Mouse (Mus musculus): ENCODE data around the gene Hck. TPM values are rescaled to one million over a fixed set of nuclear protein-coding genes. Genes with fewer than 3 reads are reported as not detected.

The Hck gene
- polyA plus RNA-seq, 2 experiments = 5.9 to 7.8 TPM

- Histone ChIP-seq H3K4me2 (ENCODE audit: low read depth) (no peak overlapping the region), H3K9me3 (ENCODE audit: control insufficient read depth, low read length) (no peaks in the 10 kb centered on the region), H3K27ac (no peak overlapping the region), H3K36me3 (replicated peaks; ENCODE audit: control insufficient read depth, insufficient read depth, low read depth) (no peaks in the 10 kb centered on the region), H3K4me1 (replicated peaks; ENCODE audit: control insufficient read depth in 2 of 2, insufficient read depth in 2 of 2, low read length in 1 of 2) (no peaks in the 10 kb centered on the region), H3K27me3 (ENCODE audit: control insufficient read depth, insufficient read depth, low read length) (no peaks in the 10 kb centered on the region; the same call in none of the 2 replicates), H3K9ac (replicated peaks) (no peak overlapping the region), H3K4me3 (ENCODE audit: insufficient read depth in 1 of 2, low read depth in 2 of 2, low read length in 2 of 2) (no peak overlapping the region)
- TF ChIP-seq EP300 (IDR thresholded peaks at IDR 0.05; ENCODE audit: low read depth) = no peak
- TF ChIP-seq CTCF (IDR thresholded peaks at IDR 0.05; ENCODE audit: low read depth) = no peak
- WGBS (ENCODE audit: insufficient replicate concordance) = 47% methylated on average over 4 of the region's 4 CpGs
- ATAC-seq (ENCODE audit: insufficient read depth) = no peak
- DNase-seq (ENCODE audit: low read depth in 3 of 3, low spot score in 3 of 3) = no peak
Observed at GRCm38 (mm10) chr2:153153033-153153450, 44.8 kb downstream of the Hck start.

GRCm38 (mm10) chr2:153157270-153157669 is 49.0 kb downstream of the Hck start:
- peaks cover 4 to 5% of the 10 kb centered on the region in 2 experiments for H3K4me1 ChIP-seq (replicated peaks; ENCODE audit: control insufficient read depth in 2 of 2, insufficient read depth in 2 of 2, low read length in 1 of 2)
- WGBS (ENCODE audit: insufficient replicate concordance) = 59% methylated on average over 1 of the region's 3 CpGs
- H3K4me3 ChIP-seq (ENCODE audit: insufficient read depth in 1 of 2, low read depth in 2 of 2, low read length in 2 of 2) = no peak overlapping the region
- TF ChIP-seq CTCF (IDR thresholded peaks at IDR 0.05; ENCODE audit: low read depth) = peak; percentile 61
- no peak for TF ChIP-seq EP300 (IDR thresholded peaks at IDR 0.05; ENCODE audit: low read depth)
- no peaks in the 10 kb centered on the region; the same call in 1 of the 2 replicates for H3K27me3 ChIP-seq (ENCODE audit: control insufficient read depth, insufficient read depth, low read length)
- H3K4me2 ChIP-seq (ENCODE audit: low read depth) = no peak overlapping the region
- no peak for DNase-seq (ENCODE audit: low read depth in 3 of 3, low spot score in 3 of 3)
- H3K27ac ChIP-seq = no peak overlapping the region
- ATAC-seq (ENCODE audit: insufficient read depth) = no peak
- H3K9ac ChIP-seq (replicated peaks) = no peak overlapping the region
- H3K9me3 ChIP-seq (ENCODE audit: control insufficient read depth, low read length) = no peaks in the 10 kb centered on the region
- H3K36me3 ChIP-seq (replicated peaks; ENCODE audit: control insufficient read depth, insufficient read depth, low read depth) = no peaks in the 10 kb centered on the region

GRCm38 (mm10) chr2:153160133-153160532 is 51.9 kb downstream of the Hck start:
- 62% methylated on average over 5 of the region's 5 CpGs for WGBS (ENCODE audit: insufficient replicate concordance)
- Histone ChIP-seq H3K9ac (replicated peaks) (no peak overlapping the region), H3K9me3 (ENCODE audit: control insufficient read depth, low read length) (no peaks in the 10 kb centered on the region), H3K27ac (no peak overlapping the region), H3K27me3 (ENCODE audit: control insufficient read depth, insufficient read depth, low read length) (no peaks in the 10 kb centered on the region), H3K4me3 (ENCODE audit: insufficient read depth in 1 of 2, low read depth in 2 of 2, low read length in 2 of 2) (no peak overlapping the region), H3K4me2 (ENCODE audit: low read depth) (no peak overlapping the region), H3K4me1 (replicated peaks; ENCODE audit: control insufficient read depth in 2 of 2, insufficient read depth in 2 of 2, low read length in 1 of 2) (peaks cover 5 to 9% of the 10 kb centered on the region in 2 experiments), H3K36me3 (replicated peaks; ENCODE audit: control insufficient read depth, insufficient read depth, low read depth) (no peaks in the 10 kb centered on the region; the same call in 1 of the 2 replicates)
- ATAC-seq (ENCODE audit: insufficient read depth) (no peak), DNase-seq (ENCODE audit: low read depth in 3 of 3, low spot score in 3 of 3) (no peak)
- no peak for TF ChIP-seq CTCF (IDR thresholded peaks at IDR 0.05; ENCODE audit: low read depth)
- no peak for TF ChIP-seq EP300 (IDR thresholded peaks at IDR 0.05; ENCODE audit: low read depth)

- DNase-seq (ENCODE audit: low read depth in 3 of 3, low spot score in 3 of 3) (peak; percentile 78 to 84 (median 80)), ATAC-seq (ENCODE audit: insufficient read depth) (peak; percentile 87)
- 8% methylated on average over 34 of the region's 34 CpGs for WGBS (ENCODE audit: insufficient replicate concordance)
- Histone ChIP-seq H3K36me3 (replicated peaks; ENCODE audit: control insufficient read depth, insufficient read depth, low read depth) (no peaks in the 10 kb centered on the region; the same call in 1 of the 2 replicates), H3K4me2 (ENCODE audit: low read depth) (peak within 1 kb of the TSS; percentile 90), H3K9me3 (ENCODE audit: control insufficient read depth, low read length) (no peaks in the 10 kb centered on the region), H3K4me3 (ENCODE audit: insufficient read depth in 1 of 2, low read depth in 2 of 2, low read length in 2 of 2) (peak within 1 kb of the TSS; percentile 91 to 97), H3K27ac (peak within 1 kb of the TSS; percentile 63), H3K4me1 (replicated peaks; ENCODE audit: control insufficient read depth in 2 of 2, insufficient read depth in 2 of 2, low read length in 1 of 2) (peaks cover 5 to 9% of the 10 kb centered on the region in 2 experiments), H3K27me3 (ENCODE audit: control insufficient read depth, insufficient read depth, low read length) (no peaks in the 10 kb centered on the region), H3K9ac (replicated peaks) (peak within 1 kb of the TSS; percentile 91)
- TF ChIP-seq CTCF (IDR thresholded peaks at IDR 0.05; ENCODE audit: low read depth) (no peak), EP300 (IDR thresholded peaks at IDR 0.05; ENCODE audit: low read depth) (no peak)
Observed at GRCm38 (mm10) chr2:153160844-153161683, 52.8 kb downstream of the Hck start, which contains the start of gene Tm9sf4. Tm9sf4 (plus strand) TSS chr2:153161303.

GRCm38 (mm10) chr2:153161684-153162080 is 53.4 kb downstream of the Hck start:
- H3K27ac ChIP-seq = peak overlapping the region; percentile 63
- H3K9ac ChIP-seq (replicated peaks) = peak overlapping the region; percentile 91
- no peaks in the 10 kb centered on the region for H3K27me3 ChIP-seq (ENCODE audit: control insufficient read depth, insufficient read depth, low read length)
- peak overlapping the region; percentile 90 for H3K4me2 ChIP-seq (ENCODE audit: low read depth)
- H3K9me3 ChIP-seq (ENCODE audit: control insufficient read depth, low read length) = no peaks in the 10 kb centered on the region
- H3K4me3 ChIP-seq (ENCODE audit: insufficient read depth in 1 of 2, low read depth in 2 of 2, low read length in 2 of 2) = peak overlapping the region; percentile 91 to 97
- peaks cover 5 to 9% of the 10 kb centered on the region in 2 experiments for H3K4me1 ChIP-seq (replicated peaks; ENCODE audit: control insufficient read depth in 2 of 2, insufficient read depth in 2 of 2, low read length in 1 of 2)
- DNase-seq (ENCODE audit: low read depth in 3 of 3, low spot score in 3 of 3) (no peak), ATAC-seq (ENCODE audit: insufficient read depth) (peak; percentile 66; the same call in 1 of the 2 replicates)
- no peaks in the 10 kb centered on the region; the same call in 1 of the 2 replicates for H3K36me3 ChIP-seq (replicated peaks; ENCODE audit: control insufficient read depth, insufficient read depth, low read depth)
- TF ChIP-seq EP300 (IDR thresholded peaks at IDR 0.05; ENCODE audit: low read depth) = no peak
- no peak for TF ChIP-seq CTCF (IDR thresholded peaks at IDR 0.05; ENCODE audit: low read depth)
- 1% methylated on average over 16 of the region's 16 CpGs for WGBS (ENCODE audit: insufficient replicate concordance)

Data from liver, embryonic 14.5 days (tissue).